Mouse (Mus musculus) forebrain, embryonic 10.5 days (tissue): ENCODE data around the gene 1110004F10Rik. TPM values are rescaled to one million over a fixed set of nuclear protein-coding genes. Genes with fewer than 3 reads are reported as not detected.

Experiments used
- DNase-seq: peaks from one replicate; pipeline ENCODE4 v3.0.0-alpha.2; 2017; ENCODE audit warnings: low spot score; ENCODE audit errors: extremely low spot score
- H3K27ac ChIP-seq: fragments of 300-500 bp; sonication (generic); 2 replicates; pipeline ENCODE4 v1.5.1; 2016; ENCODE audit warnings: mild to moderate bottlenecking
- H3K27me3 ChIP-seq: fragments of 300-500 bp; sonication (generic); 2 replicates; pipeline ENCODE4 v1.6.1; 2016; ENCODE audit warnings: mild to moderate bottlenecking; ENCODE audit not compliant: poor library complexity, severe bottlenecking
- H3K36me3 ChIP-seq: fragments of 300-500 bp; sonication (generic); replicated peaks from 2 replicates; pipeline ENCODE4 v1.6.1; 2016; ENCODE audit warnings: mild to moderate bottlenecking, moderate library complexity
- H3K4me1 ChIP-seq: fragments of 300-500 bp; sonication (generic); 2 replicates; pipeline ENCODE4 v1.6.1; 2016
- H3K4me3 ChIP-seq: fragments of 300-500 bp; sonication (generic); 2 replicates; pipeline ENCODE4 v1.5.1; 2016; ENCODE audit warnings: mild to moderate bottlenecking, moderate library complexity
- H3K9me3 ChIP-seq: fragments of 300-500 bp; sonication (generic); 2 replicates; pipeline ENCODE4 v1.6.1; 2016; ENCODE audit warnings: mild to moderate bottlenecking, moderate library complexity
- WGBS: fragments of 180-500 bp; shearing (Covaris S2); methylation state at CpG from one replicate; pipeline ENCODE4 v1.1.7; 2016; 5-methylcytosine and 5-hydroxymethylcytosine counted together
- polyA plus RNA-seq: library from polyadenylated mRNA; unstranded; fragments of >200 nt; fragmentation: Nextera tagmentation; extraction: Ambion mirVana; gene quantifications from 2 replicates; pipeline ENCODE4 v1.2.1, GENCODE M21; 2016

1110004F10Rik gene
- polyA plus RNA-seq, result 360 and 361 TPM in 2 replicates

GRCm38 (mm10) chr7:116039196-116039537 lies at the start of gene 1110004F10Rik:
Gene 1110004F10Rik, plus strand, starts transcription at chr7:116039397.
- H3K4me1 ChIP-seq, result peaks cover 67% of the 10 kb centered on the region
- no peaks in the 10 kb centered on the region for H3K36me3 ChIP-seq
- H3K4me3 ChIP-seq, result peak within 1 kb of the TSS; percentile 59
- peaks cover 73% of the 10 kb centered on the region for H3K27me3 ChIP-seq
- under 1% methylated on average over 11 of the region's 11 CpGs for WGBS
- no peak for DNase-seq
- H3K9me3 ChIP-seq, result no peaks in the 10 kb centered on the region
- H3K27ac ChIP-seq, result peak within 1 kb of the TSS; percentile 82

- Histone ChIP-seq H3K4me1 (peaks cover 24% of the 10 kb centered on the region), H3K9me3 (no peaks in the 10 kb centered on the region), H3K4me3 (no peak overlapping the region), H3K27me3 (no peaks in the 10 kb centered on the region), H3K27ac (no peak overlapping the region), H3K36me3 (peaks cover 14% of the 10 kb centered on the region)
- WGBS, result 93% methylated on average over 4 of the region's 4 CpGs
- DNase-seq, result no peak
Observed at GRCm38 (mm10) chr7:116002726-116003125, 36.5 kb upstream of the 1110004F10Rik start.

GRCm38 (mm10) chr7:116029991-116030390 lies 9.2 kb upstream of the 1110004F10Rik start:
- peaks cover 73% of the 10 kb centered on the region for H3K4me1 ChIP-seq
- peak overlapping the region; percentile 72 for H3K4me3 ChIP-seq
- H3K9me3 ChIP-seq, result no peaks in the 10 kb centered on the region
- H3K36me3 ChIP-seq, result no peaks in the 10 kb centered on the region
- no peak for DNase-seq
- WGBS, result 23% methylated on average over 3 of the region's 3 CpGs
- H3K27ac ChIP-seq, result peak overlapping the region; percentile 100
- peaks cover 9% of the 10 kb centered on the region for H3K27me3 ChIP-seq

GRCm38 (mm10) chr7:116030597-116031387 lies 8.4 kb upstream of the 1110004F10Rik start:
- DNase-seq, result peak; percentile 75
- H3K4me3 ChIP-seq, result peak overlapping the region; percentile 72
- peaks cover 75% of the 10 kb centered on the region for H3K4me1 ChIP-seq
- H3K27me3 ChIP-seq, result peaks cover 17% of the 10 kb centered on the region
- 3% methylated on average over 26 of the region's 26 CpGs for WGBS
- no peaks in the 10 kb centered on the region for H3K36me3 ChIP-seq
- H3K9me3 ChIP-seq, result no peaks in the 10 kb centered on the region
- H3K27ac ChIP-seq, result peak overlapping the region; percentile 100

GRCm38 (mm10) chr7:116031388-116031717 lies 7.8 kb upstream of the 1110004F10Rik start:
- peaks cover 75% of the 10 kb centered on the region for H3K4me1 ChIP-seq
- WGBS, result under 1% methylated on average over 14 of the region's 14 CpGs
- peaks cover 23% of the 10 kb centered on the region for H3K27me3 ChIP-seq
- peak overlapping the region; percentile 72 for H3K4me3 ChIP-seq
- H3K9me3 ChIP-seq, result no peaks in the 10 kb centered on the region
- no peaks in the 10 kb centered on the region for H3K36me3 ChIP-seq
- no peak for DNase-seq
- peak overlapping the region; percentile 100 for H3K27ac ChIP-seq

- Histone ChIP-seq H3K27me3 (peaks cover 29% of the 10 kb centered on the region), H3K36me3 (no peaks in the 10 kb centered on the region), H3K4me1 (peaks cover 76% of the 10 kb centered on the region), H3K27ac (peak overlapping the region; percentile 100), H3K9me3 (no peaks in the 10 kb centered on the region), H3K4me3 (peak overlapping the region; percentile 72)
- DNase-seq, result peak; percentile 69
- WGBS, result under 1% methylated on average over 65 of the region's 65 CpGs
Observed at GRCm38 (mm10) chr7:116031718-116032595, 7.2 kb upstream of the 1110004F10Rik start.

GRCm38 (mm10) chr7:116032596-116033307 lies 6.4 kb upstream of the 1110004F10Rik start:
- Histone ChIP-seq H3K27ac (peak overlapping the region; percentile 100), H3K9me3 (no peaks in the 10 kb centered on the region), H3K4me3 (peak overlapping the region; percentile 72), H3K4me1 (peaks cover 76% of the 10 kb centered on the region), H3K36me3 (no peaks in the 10 kb centered on the region), H3K27me3 (peaks cover 37% of the 10 kb centered on the region)
- DNase-seq, result peak; percentile 84
- under 1% methylated on average over 11 of the region's 11 CpGs for WGBS

GRCm38 (mm10) chr7:116033371-116034241 lies 5.6 kb upstream of the 1110004F10Rik start:
- peaks cover 45% of the 10 kb centered on the region for H3K27me3 ChIP-seq
- DNase-seq, result peak; percentile 78
- no peaks in the 10 kb centered on the region for H3K9me3 ChIP-seq
- H3K4me3 ChIP-seq, result peak overlapping the region; percentile 72
- under 1% methylated on average over 53 of the region's 54 CpGs for WGBS
- H3K4me1 ChIP-seq, result peaks cover 78% of the 10 kb centered on the region
- peak overlapping the region; percentile 100 for H3K27ac ChIP-seq
- no peaks in the 10 kb centered on the region for H3K36me3 ChIP-seq

- Histone ChIP-seq H3K27me3 (peaks cover 52% of the 10 kb centered on the region), H3K4me1 (peaks cover 80% of the 10 kb centered on the region), H3K9me3 (no peaks in the 10 kb centered on the region), H3K4me3 (peak overlapping the region; percentile 72), H3K27ac (peak overlapping the region; percentile 100), H3K36me3 (no peaks in the 10 kb centered on the region)
- WGBS, result under 1% methylated on average over 25 of the region's 25 CpGs
- peak; percentile 91 for DNase-seq
Observed at GRCm38 (mm10) chr7:116034282-116034758, 4.9 kb upstream of the 1110004F10Rik start.

GRCm38 (mm10) chr7:116035504-116035903 lies 3.7 kb upstream of the 1110004F10Rik start:
- H3K4me1 ChIP-seq, result peaks cover 80% of the 10 kb centered on the region
- no peak for DNase-seq
- 28% methylated on average over 4 of the region's 4 CpGs for WGBS
- H3K9me3 ChIP-seq, result no peaks in the 10 kb centered on the region
- peak overlapping the region; percentile 100; the same call in 1 of the 2 replicates for H3K27ac ChIP-seq
- H3K36me3 ChIP-seq, result no peaks in the 10 kb centered on the region
- peaks cover 57% of the 10 kb centered on the region for H3K27me3 ChIP-seq
- H3K4me3 ChIP-seq, result peak overlapping the region; percentile 72

- WGBS, result 8% methylated on average over 18 of the region's 18 CpGs
- Histone ChIP-seq H3K4me3 (peak overlapping the region; percentile 59), H3K4me1 (peaks cover 72% of the 10 kb centered on the region)
Observed at GRCm38 (mm10) chr7:116036591-116037555, 2.3 kb upstream of the 1110004F10Rik start.

More at GRCm38 (mm10) chr7:116036591-116037555, 2.3 kb upstream of the 1110004F10Rik start:
- H3K27me3 ChIP-seq, result peaks cover 70% of the 10 kb centered on the region
- peak overlapping the region; percentile 68 for H3K27ac ChIP-seq
- peak; percentile 25 for DNase-seq
- no peaks in the 10 kb centered on the region for H3K36me3 ChIP-seq
- no peaks in the 10 kb centered on the region for H3K9me3 ChIP-seq
